Mouse (Mus musculus) v-Abl transformed pro-B cells (cell line): ENCODE measurements around the gene Tesk1.

ENCODE experiments used
- in situ Hi-C, 2 experiments: fragments of 400-800 bp; cut with MboI; formaldehyde crosslinking; loops; one replicate each; pipeline ENCODE4 v1.15.1; 2025; ENCODE audit not compliant: unreplicated experiment in 2 of 2

Tesk1 gene

GRCm38 (mm10) chr4:43417269-43418062 lies 24.3 kb upstream of the Tesk1 start:
- in situ Hi-C loops: loop anchor here (5.0 to 25.0 kb wide), 2 partner anchors 370 to 445 kb away; partner anchors contain the start of genes Fam214b (in 2 of the 2) and Olfr155 (in 1 of the 2)

DNA sequence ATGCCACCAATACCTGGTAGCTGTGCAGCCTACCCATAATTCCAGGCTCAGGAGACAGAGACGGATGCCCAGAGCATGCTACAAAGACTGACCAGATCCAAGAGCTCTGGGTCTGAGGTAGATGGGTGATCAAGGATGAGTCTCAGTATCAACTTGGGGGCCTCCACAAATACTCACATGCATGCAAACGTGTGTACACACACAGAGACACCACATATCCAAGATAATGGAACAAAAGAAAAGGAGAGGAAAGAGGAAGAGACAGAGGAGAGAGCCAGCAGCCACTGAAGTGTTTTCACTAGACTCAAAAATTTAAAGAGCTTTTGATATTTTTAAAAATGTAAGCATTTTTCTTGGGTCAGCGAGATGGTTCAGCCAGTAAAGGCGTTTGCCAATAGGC lies 23.3 kb upstream of the Tesk1 start:
- in situ Hi-C loops: loop anchor here (5.0 to 25.0 kb wide), 2 partner anchors 371 to 444 kb away; partner anchors contain the start of genes Fam214b (in 2 of the 2) and Olfr155 (in 1 of the 2)

GRCm38 (mm10) chr4:43418973-43419656 lies 22.6 kb upstream of the Tesk1 start:
- in situ Hi-C loops: loop anchor here (5.0 to 25.0 kb wide), 2 partner anchors 372 to 443 kb away; partner anchors contain the start of genes Fam214b (in 2 of the 2) and Olfr155 (in 1 of the 2)

DNA sequence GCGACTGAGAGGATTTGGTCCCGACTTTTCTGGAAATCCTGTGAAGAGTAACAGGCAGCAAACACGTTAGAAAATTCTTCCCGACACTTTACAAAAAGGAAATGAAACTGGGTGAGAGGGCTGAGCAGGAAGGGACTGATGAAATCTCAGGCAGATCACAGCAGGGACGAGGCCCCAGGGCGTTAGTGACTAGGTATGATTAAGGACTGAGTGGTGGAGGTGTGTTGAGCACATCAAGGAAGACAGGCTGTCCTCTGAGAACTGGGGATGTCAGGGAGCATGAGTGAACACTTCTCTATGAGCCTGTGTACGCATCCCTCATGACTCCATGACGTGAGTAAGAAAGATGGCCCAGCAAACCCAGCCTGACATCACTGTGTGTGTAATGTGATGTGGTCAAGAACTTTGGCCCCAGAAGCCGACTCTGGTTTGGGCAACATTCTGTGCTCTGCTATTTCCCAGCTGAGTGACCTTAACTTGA lies 21.9 kb upstream of the Tesk1 start:
- in situ Hi-C loops: loop anchor here (5.0 to 25.0 kb wide), 4 partner anchors 292 to 445 kb away; partner anchors contain the start of genes Fam214b (in 2 of the 2), Olfr155 (in 1 of the 2) and Olfr71 (in 1 of the 2)

- in situ Hi-C loops: loop anchor here (5.0 to 25.0 kb wide), 3 partner anchors 292 to 444 kb away; partner anchors contain the start of genes Olfr155 (in 1 of the 2) and Olfr71 (in 1 of the 2)
Observed at GRCm38 (mm10) chr4:43420305-43420704, 21.4 kb upstream of the Tesk1 start.

- in situ Hi-C loops: loop anchor here (5.0 to 25.0 kb wide), 3 partner anchors 291 to 443 kb away; partner anchors contain the start of genes Olfr155 (in 1 of the 2) and Olfr71 (in 1 of the 2)
Observed at GRCm38 (mm10) chr4:43421632-43422240, 20.0 kb upstream of the Tesk1 start.

DNA sequence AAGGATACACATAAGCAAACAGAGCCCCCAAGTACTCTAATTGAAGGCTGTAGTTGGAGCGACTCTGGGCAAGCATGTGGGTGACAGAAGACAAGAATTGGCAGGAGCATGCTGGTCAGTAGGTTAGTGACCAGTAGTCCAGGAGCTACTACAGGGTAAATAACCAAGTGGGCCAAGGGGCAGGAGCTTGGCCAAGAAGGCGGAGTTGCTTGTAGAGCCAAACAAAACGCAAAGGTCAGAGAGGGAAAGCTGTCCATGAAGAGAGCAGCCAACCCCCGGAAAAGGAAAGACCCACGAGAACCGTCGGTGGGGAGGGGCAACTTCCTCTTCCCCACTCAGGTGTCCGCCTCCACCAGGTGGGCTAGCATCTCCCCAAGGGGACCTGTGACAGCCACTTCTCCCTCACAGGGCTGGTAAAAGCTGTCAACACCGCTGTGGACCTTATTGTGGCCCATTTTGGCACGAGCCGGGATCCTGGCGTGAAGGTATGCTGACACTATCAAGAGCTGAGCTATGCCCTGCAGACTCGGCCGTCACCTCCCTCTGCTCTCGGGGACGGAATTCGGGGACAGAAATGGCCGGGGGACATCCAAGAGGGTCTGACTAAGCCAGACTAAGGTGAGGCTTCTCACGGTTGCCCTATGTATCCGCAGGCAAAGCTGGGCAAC lies 18.3 kb upstream of the Tesk1 start:
- in situ Hi-C loops: loop anchor here (5.0 to 25.0 kb wide), 3 partner anchors 289 to 441 kb away; partner anchors contain the start of genes Olfr155 (in 1 of the 2) and Olfr71 (in 1 of the 2)

DNA sequence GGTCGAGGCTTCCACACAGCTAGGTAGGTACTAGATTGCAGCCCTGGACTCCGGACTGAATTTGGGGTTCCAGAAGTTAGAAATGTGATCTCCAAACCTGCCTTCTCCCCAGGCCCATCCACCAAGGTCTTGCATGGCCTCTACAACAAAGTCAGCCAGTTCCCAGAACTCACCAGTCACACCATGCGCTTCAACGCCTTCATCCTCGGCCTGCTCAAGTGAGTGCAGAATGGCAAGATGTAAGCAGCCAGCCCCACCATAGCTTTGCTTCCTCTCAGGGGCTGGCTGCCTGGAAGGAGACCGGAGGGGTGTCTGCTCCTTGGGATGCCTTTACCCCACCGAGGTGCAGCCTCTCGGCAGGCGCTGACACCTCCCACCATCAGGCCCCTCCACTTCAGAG lies 17.7 kb upstream of the Tesk1 start:
- in situ Hi-C loops: loop anchor here (5.0 to 25.0 kb wide), 3 partner anchors 288 to 441 kb away; partner anchors contain the start of genes Olfr155 (in 1 of the 2) and Olfr71 (in 1 of the 2)

DNA sequence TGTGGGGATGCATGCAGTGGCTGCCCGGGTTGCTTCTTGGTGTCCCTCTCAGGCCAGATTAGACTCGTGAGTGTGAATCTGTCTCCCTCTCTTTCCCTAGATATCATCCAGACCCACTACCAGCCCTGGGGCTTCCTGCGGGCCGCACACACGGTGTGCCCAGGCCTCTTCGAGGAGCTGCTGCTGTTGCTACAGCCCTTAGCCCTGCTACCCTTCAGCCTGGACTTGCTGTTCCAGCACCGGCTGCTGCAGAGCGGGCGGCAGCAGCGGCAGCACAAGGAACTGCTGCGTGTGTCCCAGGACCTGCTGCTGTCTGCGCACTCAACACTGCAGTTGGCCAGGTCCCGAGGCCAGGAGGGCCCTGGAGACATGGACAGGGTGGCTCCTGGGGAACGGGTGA lies 16.5 kb upstream of the Tesk1 start:
- in situ Hi-C loops: loop anchor here in 1 of 2 experiments (10.0 kb wide), 1 partner anchor 440 kb away; no protein-coding TSS in a partner anchor

- in situ Hi-C loops: loop anchor here in 1 of 2 experiments (10.0 kb wide), 1 partner anchor 439 kb away; no protein-coding TSS in a partner anchor
Observed at GRCm38 (mm10) chr4:43425648-43426380, 15.9 kb upstream of the Tesk1 start.

GRCm38 (mm10) chr4:43426487-43426886 lies 15.3 kb upstream of the Tesk1 start:
- in situ Hi-C loops: loop anchor here in 1 of 2 experiments (10.0 kb wide), 1 partner anchor 438 kb away; no protein-coding TSS in a partner anchor

GRCm38 (mm10) chr4:43427501-43428179 lies 14.1 kb upstream of the Tesk1 start:
- in situ Hi-C loops: loop anchor here in 1 of 2 experiments (10.0 kb wide), 1 partner anchor 437 kb away; no protein-coding TSS in a partner anchor

- in situ Hi-C loops: loop anchor here in 1 of 2 experiments (10.0 kb wide), 1 partner anchor 436 kb away; no protein-coding TSS in a partner anchor
Observed at GRCm38 (mm10) chr4:43428180-43428861, 13.4 kb upstream of the Tesk1 start.

- in situ Hi-C loops: loop anchor here in 1 of 2 experiments (10.0 kb wide), 1 partner anchor 436 kb away; no protein-coding TSS in a partner anchor
Observed at GRCm38 (mm10) chr4:43428946-43429345, 12.8 kb upstream of the Tesk1 start, which contains the start of gene Fam166b. Fam166b (minus strand) TSS chr4:43429134.

GRCm38 (mm10) chr4:43431690-43432089 lies 10.0 kb upstream of the Tesk1 start:
- in situ Hi-C loops: loop anchor here (5.0 to 10.0 kb wide), 2 partner anchors 123 to 281 kb away; partner anchors contain the start of gene Olfr71 (in 1 of the 2)

DNA sequence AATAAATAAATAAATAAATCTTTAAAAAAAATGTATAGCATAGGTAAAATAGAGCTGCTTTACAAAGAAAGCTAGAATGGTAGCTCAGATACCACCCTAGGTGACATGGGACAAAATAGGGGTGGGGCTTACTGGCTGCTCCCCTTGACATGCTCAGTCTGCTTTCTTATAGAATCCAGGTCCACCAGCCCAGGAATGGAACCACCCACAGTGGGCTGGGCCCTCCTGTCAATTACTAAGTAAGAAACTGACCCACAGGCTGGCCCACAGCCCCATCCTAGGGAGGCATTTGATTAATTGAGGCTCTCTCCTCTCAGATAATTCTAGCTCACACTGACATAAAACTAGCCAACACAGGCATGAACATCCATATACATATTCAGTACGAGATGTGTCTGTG lies 8.9 kb upstream of the Tesk1 start:
- in situ Hi-C loops: loop anchor here (5.0 to 10.0 kb wide), 2 partner anchors 122 to 279 kb away; partner anchors contain the start of gene Olfr71 (in 1 of the 2)

GRCm38 (mm10) chr4:43442044-43442443 lies 305 bp downstream of the Tesk1 start:
- in situ Hi-C loops: loop anchor here (5.0 kb wide), 2 partner anchors 35 to 85 kb away; no protein-coding TSS in a partner anchor
